Mouse (Mus musculus): ENCODE results near the gene Pold2. TPM values are rescaled to one million over a fixed set of nuclear protein-coding genes. Genes with fewer than 3 reads are reported as not detected.
"Not testable (repeated sequence)": the region's sequence is repeated elsewhere in the genome, so short reads cannot be mapped to it uniquely, and the experiment has no call there.

Pold2 gene
- polyA plus RNA-seq, 1 experiment from 2014 or later = 122 TPM

DNA sequence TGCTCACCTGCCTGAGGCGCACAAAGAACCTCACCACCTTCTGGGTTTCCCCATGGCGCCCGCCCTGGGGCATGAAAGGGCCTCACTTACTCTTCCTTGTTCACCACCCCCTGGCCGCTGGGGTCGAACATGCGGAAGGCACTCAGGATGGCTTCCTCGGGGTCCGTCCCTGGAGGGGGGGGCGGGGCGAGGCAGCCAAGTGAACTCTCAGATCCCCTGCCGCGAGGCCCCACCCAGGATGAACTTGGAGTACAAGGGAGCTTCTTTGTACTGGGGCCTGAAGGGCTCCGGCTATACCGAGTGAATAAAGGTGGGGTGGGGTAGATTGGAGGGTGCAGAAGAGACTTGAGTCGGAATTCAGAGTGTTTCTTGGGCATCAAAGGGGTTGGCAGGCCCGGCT is 19.1 kb upstream of the Pold2 start:
- no peak for ATAC-seq (ENCODE audit: insufficient number of reproducible peaks, insufficient read depth, low FRiP score, low TSS enrichment)
- H3K27me3 ChIP-seq = peaks cover 16% of the 10 kb centered on the region
- H3K4me2 ChIP-seq (replicated peaks) = 0 out of 2 replicates have a peak overlapping the region, but pooled peaks have one; percentile 12
- no peak overlapping the region for H3K4me3 ChIP-seq
- H3K27ac ChIP-seq = no peak overlapping the region
- H3K9me3 ChIP-seq = no peaks in the 10 kb centered on the region
- peaks cover 29% of the 10 kb centered on the region for H3K4me1 ChIP-seq
- H3K9ac ChIP-seq = no peak overlapping the region
- WGBS = 11% methylated on average over 16 of the region's 16 CpGs
- H3K36me3 ChIP-seq = no peaks in the 10 kb centered on the region

DNA sequence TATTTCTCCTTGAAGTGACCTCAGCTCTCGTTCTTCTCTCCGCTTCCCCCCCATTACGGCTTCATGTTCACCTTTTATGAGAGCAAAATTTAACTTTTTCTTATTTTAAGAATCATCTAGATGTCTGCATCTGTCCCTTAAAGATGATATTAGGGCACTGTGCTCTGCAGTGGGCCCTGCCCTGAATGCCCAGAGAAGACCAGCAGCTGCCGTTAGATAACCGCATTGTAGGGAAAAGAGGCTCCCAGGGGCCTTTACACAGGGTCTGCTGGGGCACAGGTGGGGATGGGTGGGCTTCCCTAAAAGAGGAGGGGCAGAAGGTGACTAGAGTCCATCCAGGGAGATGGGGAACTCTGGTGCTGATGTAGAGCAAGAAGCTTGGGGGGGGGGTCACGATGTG is 15.7 kb upstream of the Pold2 start:
- H3K27ac ChIP-seq = no peak overlapping the region
- no peak overlapping the region for H3K4me3 ChIP-seq
- 62% methylated on average over 6 of the region's 6 CpGs for WGBS
- H3K4me1 ChIP-seq = peaks cover 36% of the 10 kb centered on the region
- no peaks in the 10 kb centered on the region for H3K9me3 ChIP-seq
- H3K36me3 ChIP-seq = no peaks in the 10 kb centered on the region
- no peak for ATAC-seq (ENCODE audit: insufficient number of reproducible peaks, insufficient read depth, low FRiP score, low TSS enrichment)
- no peak overlapping the region for H3K4me2 ChIP-seq (replicated peaks)
- H3K9ac ChIP-seq = no peak overlapping the region
- H3K27me3 ChIP-seq = peaks cover 11% of the 10 kb centered on the region

DNA sequence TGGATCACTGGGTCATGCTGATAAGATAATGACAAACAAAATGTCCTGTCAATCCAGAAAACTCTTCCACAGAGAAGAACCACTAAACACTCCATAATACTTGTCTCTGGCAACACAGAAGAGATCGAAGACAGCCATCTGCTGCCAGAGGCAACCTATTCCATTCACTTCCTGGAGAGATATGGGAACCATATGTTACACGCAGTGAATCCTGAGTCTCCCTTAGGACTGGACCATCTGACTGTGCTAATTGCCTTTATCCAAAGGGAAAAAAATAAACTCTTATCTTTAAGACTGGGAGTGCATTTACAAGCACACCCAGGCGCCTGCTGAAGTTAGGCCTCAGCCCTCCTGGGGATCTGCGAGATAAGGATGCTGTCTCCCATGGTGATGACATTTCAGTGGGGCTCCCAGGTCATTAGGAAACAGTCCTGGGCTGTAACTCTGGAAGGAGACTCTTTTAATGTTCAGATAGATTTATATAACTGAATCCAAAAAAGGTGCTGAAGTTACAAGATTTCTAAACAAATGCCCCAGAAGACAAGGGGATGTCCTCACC is 14.8 kb upstream of the Pold2 start:
- WGBS = 31% methylated on average over 4 of the region's 4 CpGs
- ATAC-seq (ENCODE audit: insufficient number of reproducible peaks, insufficient read depth, low FRiP score, low TSS enrichment) = no peak

DNA sequence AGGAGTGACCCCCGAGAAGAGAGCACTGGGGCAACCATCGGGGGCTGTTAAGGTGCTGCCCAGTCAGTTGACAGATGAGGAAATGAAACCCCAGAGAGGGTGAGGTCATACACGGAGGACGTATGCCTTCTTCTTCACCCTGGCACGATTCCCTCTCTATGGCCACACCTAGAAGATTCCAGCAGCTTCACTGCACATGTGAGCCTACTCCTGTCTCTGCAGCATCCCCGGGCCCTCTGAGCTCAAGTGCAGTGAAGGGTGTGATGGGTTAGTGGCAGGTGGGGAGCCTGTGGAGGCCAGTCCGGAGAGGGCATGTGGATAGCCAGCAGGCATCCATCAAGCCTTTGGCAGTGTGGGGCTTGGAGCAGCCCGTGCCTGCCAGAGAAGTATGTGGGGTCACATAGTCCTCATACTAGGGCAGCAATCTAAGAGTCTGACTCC is 14.1 kb upstream of the Pold2 start:
- H3K27ac ChIP-seq = 0 out of 2 replicates have a peak overlapping the region, but pooled peaks have one; percentile 23
- no peaks in the 10 kb centered on the region for H3K36me3 ChIP-seq
- peaks cover 35% of the 10 kb centered on the region for H3K4me1 ChIP-seq
- no peaks in the 10 kb centered on the region for H3K9me3 ChIP-seq
- H3K4me3 ChIP-seq = no peak overlapping the region
- ATAC-seq (ENCODE audit: insufficient number of reproducible peaks, insufficient read depth, low FRiP score, low TSS enrichment) = no peak
- no peak overlapping the region for H3K4me2 ChIP-seq (replicated peaks)
- 48% methylated on average over 8 of the region's 8 CpGs for WGBS
- H3K27me3 ChIP-seq = peaks cover 2% of the 10 kb centered on the region; the same call in 1 of the 2 replicates
- no peak overlapping the region for H3K9ac ChIP-seq

More for the DNA sequence above, 14.8 kb upstream of the Pold2 start:
- Histone ChIP-seq H3K27me3 (peaks cover 5% of the 10 kb centered on the region), H3K27ac (0 out of 2 replicates have a peak overlapping the region, but pooled peaks have one; percentile 23), H3K9me3 (no peaks in the 10 kb centered on the region), H3K4me1 (peaks cover 38% of the 10 kb centered on the region), H3K4me2 (replicated peaks) (no peak overlapping the region), H3K9ac (no peak overlapping the region), H3K4me3 (no peak overlapping the region), H3K36me3 (no peaks in the 10 kb centered on the region)

DNA sequence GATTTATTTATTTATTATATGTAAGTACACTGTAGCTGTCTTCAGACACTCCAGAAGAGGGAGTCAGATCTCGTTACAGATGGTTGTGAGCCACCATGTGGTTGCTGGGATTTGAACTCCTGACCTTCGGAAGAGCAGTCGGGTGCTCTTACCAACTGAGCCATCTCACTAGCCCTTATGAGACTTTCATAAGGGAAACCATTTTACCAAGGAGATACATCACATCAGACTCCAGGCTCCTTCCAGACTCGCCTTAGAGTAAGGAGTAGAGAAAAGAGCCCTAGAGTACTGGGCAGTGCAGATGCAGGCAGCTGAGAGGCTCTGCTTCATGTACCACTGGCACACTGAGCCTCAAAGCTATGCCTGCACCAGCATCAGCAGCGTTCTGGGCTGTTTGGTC is 10.5 kb upstream of the Pold2 start:
- H3K9me3 ChIP-seq; H3K4me2 ChIP-seq (replicated peaks); H3K9ac ChIP-seq; H3K27me3 ChIP-seq; H3K36me3 ChIP-seq; ATAC-seq (ENCODE audit: insufficient number of reproducible peaks, insufficient read depth, low FRiP score, low TSS enrichment); H3K4me3 ChIP-seq: not testable (repeated sequence)
- 50% methylated on average over 5 of the region's 5 CpGs for WGBS
- Histone ChIP-seq H3K4me1 (peaks cover 42% of the 10 kb centered on the region), H3K27ac (peak overlapping the region; percentile 12; the same call in 1 of the 2 replicates)

DNA sequence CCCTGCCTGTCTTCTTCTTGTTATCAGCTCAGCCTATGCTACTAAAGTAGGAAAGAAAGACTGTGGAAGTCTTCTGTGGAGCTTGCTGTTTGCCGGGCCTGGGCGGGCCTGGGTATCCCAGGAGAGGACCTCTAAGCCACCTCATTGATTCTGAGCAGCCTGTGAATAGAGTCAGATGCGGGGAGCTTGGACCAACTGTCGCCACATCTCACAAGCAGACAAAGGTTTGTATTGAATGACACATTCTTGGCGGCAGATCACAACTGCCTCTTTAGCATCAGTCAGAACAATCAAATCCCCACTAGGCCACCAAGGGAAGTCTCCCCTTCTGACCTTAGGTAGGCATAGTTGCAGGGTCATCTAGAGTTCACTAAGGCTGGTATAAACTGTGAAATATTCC is 9.2 kb upstream of the Pold2 start:
- no peak for ATAC-seq (ENCODE audit: insufficient number of reproducible peaks, insufficient read depth, low FRiP score, low TSS enrichment)
- no peaks in the 10 kb centered on the region for H3K27me3 ChIP-seq
- H3K4me3 ChIP-seq = no peak overlapping the region
- no peak overlapping the region for H3K4me2 ChIP-seq (replicated peaks)
- peaks cover 32% of the 10 kb centered on the region for H3K4me1 ChIP-seq
- H3K9ac ChIP-seq = 0 out of 2 replicates have a peak overlapping the region, but pooled peaks have one; percentile 1
- 0 out of 2 replicates have a peak overlapping the region, but pooled peaks have one; percentile 51 for H3K27ac ChIP-seq
- H3K36me3 ChIP-seq = no peaks in the 10 kb centered on the region
- WGBS = 46% methylated on average over 5 of the region's 5 CpGs
- no peaks in the 10 kb centered on the region for H3K9me3 ChIP-seq

DNA sequence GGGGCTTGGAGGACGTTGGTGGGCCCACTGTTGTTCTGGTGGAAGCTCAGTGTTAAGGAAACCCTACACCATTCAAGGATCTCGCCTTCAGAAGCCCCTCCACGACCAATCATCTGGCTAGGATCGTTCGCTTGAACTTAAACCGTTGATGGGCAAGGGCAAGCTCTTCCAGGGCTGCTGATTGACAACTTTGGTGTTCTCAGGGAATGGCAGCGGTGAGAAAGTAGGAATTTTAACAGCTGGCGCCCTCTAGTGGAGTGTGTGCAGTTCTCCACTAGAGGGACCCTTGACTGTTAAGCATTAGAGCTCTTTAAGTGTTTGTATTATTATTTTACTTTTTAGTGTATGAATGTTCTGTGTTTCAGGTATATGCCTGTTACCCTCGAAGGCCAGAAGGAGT is 8.1 kb upstream of the Pold2 start:
- H3K9ac ChIP-seq = no peak overlapping the region
- WGBS = 17% methylated on average over 9 of the region's 9 CpGs
- H3K27ac ChIP-seq = 0 out of 2 replicates have a peak overlapping the region, but pooled peaks have one; percentile 51
- no peak for ATAC-seq (ENCODE audit: insufficient number of reproducible peaks, insufficient read depth, low FRiP score, low TSS enrichment)
- peaks cover 23% of the 10 kb centered on the region for H3K4me1 ChIP-seq
- no peak overlapping the region for H3K4me2 ChIP-seq (replicated peaks)
- H3K36me3 ChIP-seq = no peaks in the 10 kb centered on the region
- no peak overlapping the region for H3K4me3 ChIP-seq
- no peaks in the 10 kb centered on the region for H3K9me3 ChIP-seq
- no peaks in the 10 kb centered on the region for H3K27me3 ChIP-seq

- Histone ChIP-seq H3K9ac (no peak overlapping the region), H3K36me3 (no peaks in the 10 kb centered on the region), H3K9me3 (no peaks in the 10 kb centered on the region), H3K27me3 (no peaks in the 10 kb centered on the region), H3K4me2 (replicated peaks) (no peak overlapping the region), H3K4me1 (peaks cover 14% of the 10 kb centered on the region; the same call in 1 of the 2 replicates), H3K27ac (no peak overlapping the region), H3K4me3 (no peak overlapping the region)
- WGBS = 69% methylated on average over 8 of the region's 8 CpGs
- no peak for ATAC-seq (ENCODE audit: insufficient number of reproducible peaks, insufficient read depth, low FRiP score, low TSS enrichment)
Observed at GRCm38 (mm10) chr11:5882518-5882917, 4.4 kb upstream of the Pold2 start.

GRCm38 (mm10) chr11:5879905-5880304 is 1.8 kb upstream of the Pold2 start:
- Histone ChIP-seq H3K4me1 (peaks cover 18% of the 10 kb centered on the region), H3K27me3 (no peaks in the 10 kb centered on the region), H3K9me3 (no peaks in the 10 kb centered on the region), H3K27ac (no peak overlapping the region), H3K4me3 (no peak overlapping the region), H3K4me2 (replicated peaks) (no peak overlapping the region), H3K9ac (no peak overlapping the region), H3K36me3 (peaks cover 18% of the 10 kb centered on the region)
- no peak for ATAC-seq (ENCODE audit: insufficient number of reproducible peaks, insufficient read depth, low FRiP score, low TSS enrichment)
- 56% methylated on average over 5 of the region's 5 CpGs for WGBS

- WGBS = 44% methylated on average over 8 of the region's 8 CpGs
- no peak for ATAC-seq (ENCODE audit: insufficient number of reproducible peaks, insufficient read depth, low FRiP score, low TSS enrichment)
- H3K27me3 ChIP-seq = no peaks in the 10 kb centered on the region
- peaks cover 18% of the 10 kb centered on the region for H3K4me1 ChIP-seq
- H3K36me3 ChIP-seq = peaks cover 30% of the 10 kb centered on the region
- H3K4me2 ChIP-seq (replicated peaks) = peak overlapping the region; percentile 60
- peak overlapping the region; percentile 89 for H3K27ac ChIP-seq
- no peaks in the 10 kb centered on the region for H3K9me3 ChIP-seq
- peak overlapping the region; percentile 71; the same call in 1 of the 2 replicates for H3K9ac ChIP-seq
- H3K4me3 ChIP-seq = peak overlapping the region; percentile 61
Observed at GRCm38 (mm10) chr11:5878661-5879060, 569 bp upstream of the Pold2 start.

- H3K27me3 ChIP-seq = no peaks in the 10 kb centered on the region
- no peak overlapping the region for H3K27ac ChIP-seq
- H3K36me3 ChIP-seq = peaks cover 43% of the 10 kb centered on the region
- H3K9ac ChIP-seq = peak overlapping the region; percentile 71
- no peaks in the 10 kb centered on the region for H3K9me3 ChIP-seq
- WGBS = 5% methylated on average over 5 of the region's 5 CpGs
- peaks cover 18% of the 10 kb centered on the region for H3K4me1 ChIP-seq
- no peak for ATAC-seq (ENCODE audit: insufficient number of reproducible peaks, insufficient read depth, low FRiP score, low TSS enrichment)
- H3K4me2 ChIP-seq (replicated peaks) = peak overlapping the region; percentile 60
- peak overlapping the region; percentile 61 for H3K4me3 ChIP-seq
Observed at GRCm38 (mm10) chr11:5877421-5877820, 671 bp downstream of the Pold2 start.

DNA sequence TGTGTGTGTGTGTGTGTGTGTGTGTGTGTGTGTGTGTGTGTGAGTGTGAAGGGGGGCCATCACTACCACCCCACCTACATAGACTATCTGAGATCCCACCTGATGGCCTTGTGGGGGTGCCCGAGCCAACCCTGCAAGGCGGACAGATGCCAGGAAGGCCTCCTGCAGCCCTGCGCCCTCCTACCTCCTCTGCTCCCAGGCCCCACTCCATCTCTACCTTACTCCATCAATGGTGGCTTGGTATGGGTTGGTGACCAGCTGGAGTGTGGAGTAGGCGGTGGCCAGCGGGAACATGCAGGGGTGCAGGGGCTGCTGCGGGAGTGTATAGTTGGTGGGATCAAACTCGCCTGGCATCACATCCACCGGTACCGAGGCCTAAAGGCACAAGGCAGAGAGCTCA is 4.9 kb downstream of the Pold2 start:
- Histone ChIP-seq H3K4me3 (no peak overlapping the region), H3K27ac (no peak overlapping the region), H3K9me3 (no peaks in the 10 kb centered on the region), H3K36me3 (peaks cover 76% of the 10 kb centered on the region), H3K4me1 (peaks cover 18% of the 10 kb centered on the region), H3K9ac (no peak overlapping the region), H3K27me3 (no peaks in the 10 kb centered on the region), H3K4me2 (replicated peaks) (no peak overlapping the region)
- ATAC-seq (ENCODE audit: insufficient number of reproducible peaks, insufficient read depth, low FRiP score, low TSS enrichment) = no peak
- 94% methylated on average over 9 of the region's 9 CpGs for WGBS
